Mouse (Mus musculus) forebrain, embryonic 15.5 days (tissue): ENCODE results near the gene Gpha2. TPM values are rescaled to one million over a fixed set of nuclear protein-coding genes. Genes with fewer than 3 reads are reported as not detected.

Experiments
- ATAC-seq: fragments of 200-750 bp; cut with Nextera tagmentation; replicated peaks from 2 replicates; pipeline ENCODE4 v1.8.0; 2017; ENCODE audit warnings: mild to moderate bottlenecking, moderate TSS enrichment, moderate library complexity
- H3K27ac ChIP-seq: fragments of 300-500 bp; sonication (generic); replicated peaks from 2 replicates; pipeline ENCODE4 v1.5.1; 2015; ENCODE audit warnings: mild to moderate bottlenecking, inconsistent platforms
- H3K27me3 ChIP-seq: fragments of 300-500 bp; sonication (generic); 2 replicates; pipeline ENCODE4 v1.6.1; 2015; ENCODE audit warnings: inconsistent platforms
- H3K36me3 ChIP-seq: fragments of 300-500 bp; sonication (generic); 2 replicates; pipeline ENCODE4 v1.6.1; 2015; ENCODE audit warnings: mild to moderate bottlenecking, inconsistent platforms
- H3K4me1 ChIP-seq: fragments of 300-500 bp; sonication (generic); 2 replicates; pipeline ENCODE4 v1.6.1; 2015; ENCODE audit warnings: inconsistent platforms
- H3K4me2 ChIP-seq: fragments of 300-500 bp; sonication (generic); replicated peaks from 2 replicates; pipeline ENCODE4 v1.6.1; 2015; ENCODE audit warnings: mild to moderate bottlenecking, inconsistent platforms
- H3K4me3 ChIP-seq: fragments of 300-500 bp; sonication (generic); 2 replicates; pipeline ENCODE4 v1.5.1; 2015; ENCODE audit warnings: mild to moderate bottlenecking, inconsistent platforms
- H3K9ac ChIP-seq: fragments of 300-500 bp; sonication (generic); replicated peaks from 2 replicates; pipeline ENCODE4 v1.6.1; 2015; ENCODE audit warnings: mild to moderate bottlenecking, inconsistent platforms
- H3K9me3 ChIP-seq: fragments of 300-500 bp; sonication (generic); 2 replicates; pipeline ENCODE4 v1.6.1; 2016; ENCODE audit warnings: inconsistent platforms
- WGBS: fragments of 180-500 bp; shearing (Covaris S2); methylation state at CpG from one replicate; pipeline ENCODE4 v1.1.7; 2015; ENCODE audit warnings: mixed read lengths; 5-methylcytosine and 5-hydroxymethylcytosine counted together
- polyA plus RNA-seq: library from polyadenylated mRNA; unstranded; fragments of >200 nt; fragmentation: Nextera tagmentation; extraction: Ambion mirVana; gene quantifications from 2 replicates; pipeline ENCODE4 v1.2.1, GENCODE M21; 2015

Gpha2 gene
- polyA plus RNA-seq, 1 experiment from 2014 or later = not detected

DNA sequence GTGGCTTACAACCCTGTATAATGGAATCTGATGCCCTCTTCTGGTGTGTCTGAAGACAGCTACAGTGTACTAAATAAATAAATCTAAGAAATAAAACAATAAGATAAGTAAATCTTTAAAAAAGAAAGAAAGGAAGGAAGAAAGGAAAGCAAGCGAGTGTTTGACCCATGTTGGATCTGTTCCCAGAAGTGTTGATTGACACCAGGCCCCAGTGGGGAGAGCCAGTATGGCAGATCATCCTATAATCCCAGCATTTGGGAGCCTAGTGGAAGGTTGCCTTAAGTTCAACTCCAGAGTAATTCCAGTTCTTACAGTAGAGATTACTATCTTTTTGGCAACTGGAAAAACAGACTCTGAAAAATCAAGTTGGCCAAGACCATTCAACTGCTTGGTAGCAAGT is 19.6 kb downstream of the Gpha2 start:
- H3K36me3 ChIP-seq = peaks cover 45% of the 10 kb centered on the region
- ATAC-seq = no peak
- no peak overlapping the region for H3K4me3 ChIP-seq
- H3K27ac ChIP-seq = no peak overlapping the region
- 50% methylated on average over 1 of the region's 1 CpGs for WGBS
- H3K9me3 ChIP-seq = no peaks in the 10 kb centered on the region
- H3K27me3 ChIP-seq = no peaks in the 10 kb centered on the region
- no peak overlapping the region for H3K4me2 ChIP-seq
- H3K4me1 ChIP-seq = peaks cover 18% of the 10 kb centered on the region
- no peak overlapping the region for H3K9ac ChIP-seq

GRCm38 (mm10) chr19:6247526-6248300 is 21.5 kb downstream of the Gpha2 start:
- Histone ChIP-seq H3K9ac (no peak overlapping the region), H3K36me3 (peaks cover 63% of the 10 kb centered on the region), H3K4me1 (peaks cover 7% of the 10 kb centered on the region), H3K4me2 (no peak overlapping the region), H3K27ac (no peak overlapping the region), H3K27me3 (no peaks in the 10 kb centered on the region), H3K4me3 (no peak overlapping the region), H3K9me3 (no peaks in the 10 kb centered on the region)
- 94% methylated on average over 29 of the region's 29 CpGs for WGBS
- ATAC-seq = no peak

GRCm38 (mm10) chr19:6253021-6253420 is 26.8 kb downstream of the Gpha2 start:
- no peak overlapping the region for H3K27ac ChIP-seq
- H3K36me3 ChIP-seq = peaks cover 74% of the 10 kb centered on the region
- H3K4me1 ChIP-seq = no peaks in the 10 kb centered on the region
- no peak overlapping the region for H3K4me3 ChIP-seq
- WGBS = 92% methylated on average over 4 of the region's 4 CpGs
- no peaks in the 10 kb centered on the region for H3K27me3 ChIP-seq
- no peak for ATAC-seq
- H3K9me3 ChIP-seq = no peaks in the 10 kb centered on the region
- H3K4me2 ChIP-seq = no peak overlapping the region
- H3K9ac ChIP-seq = no peak overlapping the region

GRCm38 (mm10) chr19:6260428-6260827 is 34.2 kb downstream of the Gpha2 start:
- H3K27ac ChIP-seq = no peak overlapping the region
- peaks cover 48% of the 10 kb centered on the region for H3K36me3 ChIP-seq
- no peaks in the 10 kb centered on the region for H3K9me3 ChIP-seq
- no peak overlapping the region for H3K4me3 ChIP-seq
- no peak for ATAC-seq
- H3K4me2 ChIP-seq = no peak overlapping the region
- no peaks in the 10 kb centered on the region for H3K4me1 ChIP-seq
- WGBS = 81% methylated on average over 2 of the region's 2 CpGs
- H3K9ac ChIP-seq = no peak overlapping the region
- H3K27me3 ChIP-seq = no peaks in the 10 kb centered on the region

DNA sequence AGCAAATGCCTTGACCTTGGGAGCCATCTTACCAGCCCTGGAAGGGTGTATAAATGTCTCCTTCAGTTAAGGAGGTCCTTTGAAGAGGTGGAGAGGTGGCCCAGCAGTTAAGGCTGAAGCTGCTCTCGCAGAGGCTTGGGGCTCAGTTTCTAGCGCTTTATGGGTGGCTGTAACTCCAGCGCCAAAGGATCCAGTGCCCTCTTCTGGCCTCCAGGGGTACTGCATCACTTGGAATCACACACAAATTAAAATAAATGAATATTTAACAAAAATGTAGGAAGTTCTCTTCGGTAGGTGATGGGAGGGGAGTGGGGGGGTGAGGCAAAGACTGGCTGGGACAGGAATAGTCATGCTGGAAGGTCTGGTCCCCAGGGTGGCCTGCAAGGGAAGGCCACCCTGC is 34.8 kb downstream of the Gpha2 start:
- Histone ChIP-seq H3K9ac (no peak overlapping the region), H3K4me3 (no peak overlapping the region), H3K4me2 (no peak overlapping the region), H3K27me3 (no peaks in the 10 kb centered on the region), H3K4me1 (no peaks in the 10 kb centered on the region), H3K9me3 (no peaks in the 10 kb centered on the region), H3K27ac (no peak overlapping the region), H3K36me3 (peaks cover 44% of the 10 kb centered on the region)
- 81% methylated on average over 4 of the region's 4 CpGs for WGBS
- no peak for ATAC-seq

GRCm38 (mm10) chr19:6261379-6261778 is 35.2 kb downstream of the Gpha2 start:
- no peaks in the 10 kb centered on the region for H3K9me3 ChIP-seq
- H3K36me3 ChIP-seq = peaks cover 44% of the 10 kb centered on the region
- H3K4me3 ChIP-seq = no peak overlapping the region
- H3K27me3 ChIP-seq = no peaks in the 10 kb centered on the region
- H3K9ac ChIP-seq = no peak overlapping the region
- H3K4me1 ChIP-seq = no peaks in the 10 kb centered on the region
- 95% methylated on average over 14 of the region's 14 CpGs for WGBS
- H3K4me2 ChIP-seq = no peak overlapping the region
- ATAC-seq = no peak
- no peak overlapping the region for H3K27ac ChIP-seq

DNA sequence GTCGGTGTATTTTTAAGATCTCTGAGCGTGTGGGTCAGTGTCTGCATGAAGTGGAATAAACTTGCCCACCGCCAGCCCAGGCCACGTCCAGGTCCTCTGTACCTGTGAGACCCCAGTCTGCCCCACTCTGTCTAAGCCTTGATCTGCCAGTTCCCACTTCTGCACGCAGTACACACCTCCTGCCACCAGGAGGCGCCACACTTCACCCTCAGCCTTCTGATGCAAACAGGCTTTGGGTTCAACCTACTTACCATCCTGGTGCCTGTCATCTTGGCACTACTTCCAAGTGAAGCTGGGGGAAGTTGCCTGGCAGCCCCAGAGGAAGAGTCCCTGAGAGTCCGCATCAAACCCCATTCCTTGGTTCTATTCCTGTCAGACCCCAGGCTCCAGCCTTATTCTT is 36.0 kb downstream of the Gpha2 start:
- no peak overlapping the region for H3K9ac ChIP-seq
- H3K27ac ChIP-seq = no peak overlapping the region
- H3K4me2 ChIP-seq = no peak overlapping the region
- no peaks in the 10 kb centered on the region for H3K27me3 ChIP-seq
- WGBS = 52% methylated on average over 7 of the region's 7 CpGs
- H3K4me3 ChIP-seq = no peak overlapping the region
- no peak for ATAC-seq
- H3K4me1 ChIP-seq = no peaks in the 10 kb centered on the region
- H3K9me3 ChIP-seq = no peaks in the 10 kb centered on the region
- H3K36me3 ChIP-seq = peaks cover 36% of the 10 kb centered on the region

GRCm38 (mm10) chr19:6262839-6263433 is 36.8 kb downstream of the Gpha2 start:
- no peak overlapping the region for H3K4me3 ChIP-seq
- no peak for ATAC-seq
- H3K27me3 ChIP-seq = no peaks in the 10 kb centered on the region
- H3K9ac ChIP-seq = no peak overlapping the region
- H3K27ac ChIP-seq = no peak overlapping the region
- peaks cover 29% of the 10 kb centered on the region for H3K36me3 ChIP-seq
- H3K9me3 ChIP-seq = no peaks in the 10 kb centered on the region
- H3K4me1 ChIP-seq = no peaks in the 10 kb centered on the region; the same call in 1 of the 2 replicates
- 91% methylated on average over 8 of the region's 8 CpGs for WGBS
- no peak overlapping the region for H3K4me2 ChIP-seq

- ATAC-seq = no peak
- WGBS = 79% methylated on average over 9 of the region's 9 CpGs
- Histone ChIP-seq H3K4me2 (no peak overlapping the region), H3K9me3 (no peaks in the 10 kb centered on the region), H3K27ac (no peak overlapping the region), H3K36me3 (peaks cover 19% of the 10 kb centered on the region), H3K9ac (no peak overlapping the region), H3K4me1 (no peaks in the 10 kb centered on the region; the same call in 1 of the 2 replicates), H3K27me3 (no peaks in the 10 kb centered on the region), H3K4me3 (no peak overlapping the region)
Observed at GRCm38 (mm10) chr19:6264200-6264599, 38.0 kb downstream of the Gpha2 start.

DNA sequence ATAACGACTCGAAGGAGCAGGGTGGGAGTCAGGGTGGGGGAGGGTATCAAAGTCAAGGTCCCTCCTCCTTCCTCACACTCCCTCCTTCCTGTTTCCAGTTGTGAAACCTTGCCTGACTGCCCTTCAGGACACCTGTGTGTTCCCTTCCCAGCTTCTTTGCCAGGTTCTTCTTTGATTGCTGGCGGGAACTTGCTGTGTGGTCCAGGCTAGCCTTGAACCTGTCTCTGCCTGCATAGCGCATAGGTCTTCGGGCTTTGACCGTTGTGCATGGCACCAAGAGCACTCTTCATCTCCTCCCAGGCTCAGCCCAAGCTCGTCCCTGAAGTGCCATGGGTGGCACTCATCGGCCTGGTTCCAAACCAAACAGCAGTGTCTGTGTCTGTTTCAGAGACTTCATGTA is 38.8 kb downstream of the Gpha2 start:
- ATAC-seq = no peak
- H3K4me1 ChIP-seq = no peaks in the 10 kb centered on the region; the same call in 1 of the 2 replicates
- no peak overlapping the region for H3K27ac ChIP-seq

GRCm38 (mm10) chr19:6265727-6266182 is 39.6 kb downstream of the Gpha2 start:
- no peak overlapping the region for H3K27ac ChIP-seq
- no peak overlapping the region for H3K9ac ChIP-seq
- no peaks in the 10 kb centered on the region for H3K9me3 ChIP-seq
- peaks cover 8% of the 10 kb centered on the region for H3K36me3 ChIP-seq
- no peak overlapping the region for H3K4me3 ChIP-seq
- H3K27me3 ChIP-seq = no peaks in the 10 kb centered on the region
- WGBS = 61% methylated on average over 6 of the region's 6 CpGs
- no peak for ATAC-seq
- no peaks in the 10 kb centered on the region; the same call in 1 of the 2 replicates for H3K4me1 ChIP-seq
- no peak overlapping the region for H3K4me2 ChIP-seq

More for the DNA sequence above, 38.8 kb downstream of the Gpha2 start:
- 91% methylated on average over 8 of the region's 8 CpGs for WGBS
- peaks cover 16% of the 10 kb centered on the region for H3K36me3 ChIP-seq
- H3K9me3 ChIP-seq = no peaks in the 10 kb centered on the region
- H3K4me3 ChIP-seq = no peak overlapping the region
- no peaks in the 10 kb centered on the region for H3K27me3 ChIP-seq
- no peak overlapping the region for H3K4me2 ChIP-seq
- no peak overlapping the region for H3K9ac ChIP-seq

DNA sequence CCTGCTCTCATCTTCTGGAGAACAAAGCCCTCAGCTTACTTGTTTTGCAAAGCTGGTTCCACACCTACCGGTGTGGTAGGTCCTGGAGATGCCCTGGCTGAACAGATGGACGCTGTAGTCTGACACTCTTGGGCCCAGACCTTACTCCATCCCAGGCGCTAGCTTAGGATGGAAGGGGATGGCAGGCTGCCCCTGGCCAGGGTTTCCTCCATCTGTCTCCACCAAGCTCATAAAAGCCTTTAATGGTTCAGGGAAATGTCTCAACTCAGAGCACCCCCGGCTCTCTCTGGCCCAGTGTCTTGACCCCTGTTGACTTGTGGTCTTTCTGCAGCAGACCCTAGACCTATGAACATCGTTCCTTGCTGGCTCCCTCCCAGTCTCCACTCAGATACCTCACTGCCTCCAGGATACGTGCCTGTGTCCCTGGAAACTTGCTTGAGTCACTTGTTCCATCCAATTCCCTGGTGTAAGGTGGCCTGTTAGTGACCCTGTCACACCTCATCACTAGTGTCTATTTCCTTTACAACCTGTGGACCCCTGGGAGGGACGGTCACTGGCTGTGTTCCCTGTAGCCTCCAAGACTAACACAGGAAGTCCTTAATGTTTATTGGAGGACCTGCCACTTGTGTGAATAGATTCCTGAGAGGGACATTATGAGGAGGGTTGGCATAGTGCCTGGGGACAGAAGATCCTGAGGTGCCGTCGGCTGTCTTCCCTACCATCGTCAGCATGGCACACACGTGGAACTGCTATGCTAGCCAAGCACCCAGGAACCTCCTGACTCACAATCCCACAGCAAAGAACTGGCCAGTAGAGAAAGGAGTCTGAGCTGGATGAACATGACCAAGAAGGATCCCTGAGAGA is 41.4 kb downstream of the Gpha2 start:
- no peaks in the 10 kb centered on the region for H3K9me3 ChIP-seq
- no peak overlapping the region for H3K27ac ChIP-seq
- no peak overlapping the region for H3K9ac ChIP-seq
- no peaks in the 10 kb centered on the region; the same call in 1 of the 2 replicates for H3K4me1 ChIP-seq
- ATAC-seq = peak; percentile 12; the same call in 1 of the 2 replicates
- WGBS = 57% methylated on average over 11 of the region's 11 CpGs
- no peak overlapping the region for H3K4me3 ChIP-seq
- no peak overlapping the region for H3K4me2 ChIP-seq
- 0 out of 2 replicates have a peak, but pooled peaks cover 1% of the 10 kb centered on the region for H3K36me3 ChIP-seq
- H3K27me3 ChIP-seq = no peaks in the 10 kb centered on the region
